Mouse (Mus musculus) midbrain, postnatal 0 days (tissue): ENCODE measurements around the gene Maob. TPM values are rescaled to one million over a fixed set of nuclear protein-coding genes. Genes with fewer than 3 reads are reported as not detected.

Experiments
- ATAC-seq: fragments of 200-750 bp; cut with Nextera tagmentation; 2 replicates; pipeline ENCODE4 v1.8.0; 2017; ENCODE audit warnings: moderate number of reproducible peaks, mild to moderate bottlenecking, moderate TSS enrichment, moderate library complexity; ENCODE audit not compliant: low FRiP score
- DNase-seq: peaks from one replicate; pipeline ENCODE4 v3.0.0-alpha.2; 2015; ENCODE audit warnings: low spot score
- H3K27ac ChIP-seq: fragments of 300-500 bp; sonication (generic); 2 replicates; pipeline ENCODE4 v1.5.1; 2014; ENCODE audit warnings: low read depth, mild to moderate bottlenecking, low read length, mixed read lengths
- H3K27me3 ChIP-seq: fragments of 300-500 bp; sonication (generic); 2 replicates; pipeline ENCODE4 v1.6.1; 2014; ENCODE audit warnings: low read length, control low read depth, mixed read lengths; ENCODE audit not compliant: insufficient read depth
- H3K36me3 ChIP-seq: fragments of 300-500 bp; sonication (generic); 2 replicates; pipeline ENCODE4 v1.6.1; 2014; ENCODE audit warnings: low read length, control low read depth, mixed read lengths; ENCODE audit not compliant: insufficient read depth
- H3K4me1 ChIP-seq: fragments of 300-500 bp; sonication (generic); 2 replicates; pipeline ENCODE4 v1.6.1; 2014; ENCODE audit warnings: mild to moderate bottlenecking, control low read depth, antibody characterized with exemption, low read length, mixed read lengths; ENCODE audit not compliant: insufficient read depth
- H3K4me2 ChIP-seq: fragments of 300-500 bp; sonication (generic); 2 replicates; pipeline ENCODE4 v1.6.1; 2014; ENCODE audit warnings: low read depth, mild to moderate bottlenecking, low read length, mixed read lengths; ENCODE audit not compliant: poor library complexity, severe bottlenecking
- H3K4me3 ChIP-seq: fragments of 300-500 bp; sonication (generic); 2 replicates; pipeline ENCODE4 v1.5.1; 2014; ENCODE audit warnings: low read depth, mild to moderate bottlenecking, low read length, moderate library complexity
- H3K9ac ChIP-seq: fragments of 300-500 bp; sonication (generic); replicated peaks from 2 replicates; pipeline ENCODE4 v1.6.1; 2014; ENCODE audit warnings: mild to moderate bottlenecking, low read length, moderate library complexity, mixed read lengths; ENCODE audit not compliant: poor library complexity, severe bottlenecking
- H3K9me3 ChIP-seq: fragments of 300-500 bp; sonication (generic); 2 replicates; pipeline ENCODE4 v1.6.1; 2016; ENCODE audit warnings: low read length, control low read depth
- CTCF ChIP-seq: IDR thresholded peaks from 2 replicates; pipeline ENCODE4 v1.5.1; 2016; ENCODE audit warnings: antibody characterized with exemption, mild to moderate bottlenecking
- WGBS: fragments of 180-500 bp; shearing (Covaris S2); extraction: QIAGEN DNeasy Blood & Tissue Kit; methylation state at CpG from one replicate; pipeline ENCODE4 v1.1.7; 2014; 5-methylcytosine and 5-hydroxymethylcytosine counted together
- polyA plus RNA-seq: library from polyadenylated mRNA; unstranded; fragments of >200 nt; fragmentation: Nextera tagmentation; extraction: Ambion mirVana; gene quantifications from 2 replicates; pipeline ENCODE4 v1.2.1, GENCODE M21; 2015
- total RNA-seq: library from RNA; depleted of rRNA; stranded (reverse); fragments of >200 nt; gene quantifications from 2 replicates; pipeline ENCODE4 v1.2.3, GENCODE M21; 2014; rRNA removed

Gene Maob
- total RNA-seq, result 3.1 and 4.9 TPM in 2 replicates
- 7.1 and 7.5 TPM in 2 replicates for polyA plus RNA-seq

GRCm38 (mm10) chrX:16817261-16817769 is at the start of gene Maob:
Maob (minus strand) TSS chrX:16817366.
- no peaks in the 10 kb centered on the region for H3K27me3 ChIP-seq
- WGBS, result 11% methylated on average over 10 of the region's 18 CpGs
- peak within 1 kb of the TSS; percentile 42; the same call in 1 of the 2 replicates for H3K9ac ChIP-seq
- DNase-seq, result no peak
- H3K9me3 ChIP-seq, result no peaks in the 10 kb centered on the region
- H3K27ac ChIP-seq, result no peak within 1 kb of the TSS
- H3K36me3 ChIP-seq, result no peaks in the 10 kb centered on the region
- H3K4me1 ChIP-seq, result no peaks in the 10 kb centered on the region
- no peak for ATAC-seq
- TF ChIP-seq CTCF, result no peak
- H3K4me2 ChIP-seq, result peak within 1 kb of the TSS; percentile 50
- H3K4me3 ChIP-seq, result peak within 1 kb of the TSS; percentile 25

- Histone ChIP-seq H3K27ac (no peak overlapping the region), H3K9me3 (no peaks in the 10 kb centered on the region), H3K27me3 (no peaks in the 10 kb centered on the region), H3K4me3 (no peak overlapping the region), H3K9ac (no peak overlapping the region), H3K4me2 (no peak overlapping the region), H3K36me3 (no peaks in the 10 kb centered on the region), H3K4me1 (no peaks in the 10 kb centered on the region)
- ATAC-seq, result no peak
- DNase-seq, result peak; percentile 6
- TF ChIP-seq CTCF, result peak; percentile 36
Measured at GRCm38 (mm10) chrX:16860244-16860643, 43.1 kb upstream of the Maob start.

GRCm38 (mm10) chrX:16846034-16846433 is 28.9 kb upstream of the Maob start:
- H3K4me2 ChIP-seq, result no peak overlapping the region
- no peak for DNase-seq
- H3K9me3 ChIP-seq, result no peaks in the 10 kb centered on the region
- ATAC-seq, result no peak
- no peaks in the 10 kb centered on the region for H3K4me1 ChIP-seq
- no peak overlapping the region for H3K9ac ChIP-seq
- no peak overlapping the region for H3K4me3 ChIP-seq
- WGBS, result 89% methylated on average over 2 of the region's 2 CpGs
- TF ChIP-seq CTCF, result no peak
- H3K27me3 ChIP-seq, result no peaks in the 10 kb centered on the region
- no peaks in the 10 kb centered on the region for H3K36me3 ChIP-seq
- no peak overlapping the region for H3K27ac ChIP-seq

GRCm38 (mm10) chrX:16841443-16841842 is 24.3 kb upstream of the Maob start:
- Histone ChIP-seq H3K4me3 (no peak overlapping the region), H3K9ac (no peak overlapping the region), H3K9me3 (no peaks in the 10 kb centered on the region), H3K27me3 (no peaks in the 10 kb centered on the region), H3K4me1 (no peaks in the 10 kb centered on the region), H3K4me2 (no peak overlapping the region), H3K36me3 (no peaks in the 10 kb centered on the region), H3K27ac (no peak overlapping the region)
- TF ChIP-seq CTCF, result no peak
- no peak for ATAC-seq
- DNase-seq, result no peak
- WGBS, result 83% methylated on average over 2 of the region's 2 CpGs

GRCm38 (mm10) chrX:16837293-16837692 is 20.1 kb upstream of the Maob start:
- WGBS, result 97% methylated on average over 1 of the region's 1 CpGs
- no peaks in the 10 kb centered on the region for H3K27me3 ChIP-seq
- no peaks in the 10 kb centered on the region for H3K9me3 ChIP-seq
- H3K36me3 ChIP-seq, result no peaks in the 10 kb centered on the region
- H3K4me2 ChIP-seq, result no peak overlapping the region
- no peak overlapping the region for H3K4me3 ChIP-seq
- H3K27ac ChIP-seq, result no peak overlapping the region
- no peak for TF ChIP-seq CTCF
- no peak overlapping the region for H3K9ac ChIP-seq
- no peaks in the 10 kb centered on the region for H3K4me1 ChIP-seq
- no peak for ATAC-seq
- no peak for DNase-seq

GRCm38 (mm10) chrX:16836488-16837082 is 19.4 kb upstream of the Maob start:
- Histone ChIP-seq H3K36me3 (no peaks in the 10 kb centered on the region), H3K27me3 (no peaks in the 10 kb centered on the region), H3K4me1 (no peaks in the 10 kb centered on the region), H3K27ac (no peak overlapping the region), H3K9me3 (no peaks in the 10 kb centered on the region), H3K4me3 (no peak overlapping the region), H3K4me2 (no peak overlapping the region), H3K9ac (no peak overlapping the region)
- DNase-seq (no peak), ATAC-seq (no peak)
- no peak for TF ChIP-seq CTCF
